Mouse (Mus musculus): ENCODE data around the gene Zmiz1.

The Zmiz1 gene

GRCm38 (mm10) chr14:25561716-25562115 is 102.7 kb downstream of the Zmiz1 start:
- no peak for DNase-seq (ENCODE audit: low spot score)

DNA sequence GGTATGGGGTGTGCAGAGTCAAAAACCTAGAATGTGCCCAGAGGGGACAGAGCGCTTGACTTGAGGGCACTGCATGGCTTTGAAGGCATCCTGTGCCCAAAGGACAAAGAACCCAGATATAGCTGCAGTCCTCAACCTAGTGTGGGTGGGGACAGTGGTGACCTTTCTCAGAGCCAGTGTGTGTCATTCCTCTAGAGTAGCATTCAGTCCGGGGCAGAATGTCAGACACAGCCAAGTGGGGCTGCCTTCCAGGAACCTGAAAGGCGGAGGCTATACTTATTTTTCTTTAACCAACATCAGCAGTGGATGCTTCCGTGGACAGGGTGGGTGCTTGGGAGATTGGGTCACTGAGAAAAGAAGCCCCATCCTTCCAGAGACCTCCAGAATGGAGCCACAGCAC is 103.5 kb downstream of the Zmiz1 start:
- no peak for DNase-seq (ENCODE audit: low spot score)

DNA sequence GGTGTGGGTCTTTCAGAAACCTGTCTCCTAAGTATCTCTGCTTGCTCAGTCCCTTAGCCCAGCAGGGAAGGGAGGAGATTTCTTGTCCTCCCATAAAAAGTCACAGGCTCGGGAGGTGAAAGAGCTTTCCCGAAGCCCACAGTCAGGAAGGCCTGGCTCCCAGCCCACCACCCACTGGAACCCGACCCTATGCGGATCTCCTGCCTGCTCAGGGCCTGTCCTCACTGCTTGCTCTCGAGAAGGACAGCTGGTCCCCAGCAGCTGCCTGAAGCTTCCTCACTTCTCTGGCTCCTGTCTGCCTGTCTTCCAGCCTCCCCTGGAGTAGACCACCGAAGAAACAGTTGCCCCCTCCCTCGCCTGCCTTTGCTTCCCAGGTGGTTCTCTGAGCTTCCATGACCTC is 103.9 kb downstream of the Zmiz1 start:
- no peak for DNase-seq (ENCODE audit: low spot score)

DNA sequence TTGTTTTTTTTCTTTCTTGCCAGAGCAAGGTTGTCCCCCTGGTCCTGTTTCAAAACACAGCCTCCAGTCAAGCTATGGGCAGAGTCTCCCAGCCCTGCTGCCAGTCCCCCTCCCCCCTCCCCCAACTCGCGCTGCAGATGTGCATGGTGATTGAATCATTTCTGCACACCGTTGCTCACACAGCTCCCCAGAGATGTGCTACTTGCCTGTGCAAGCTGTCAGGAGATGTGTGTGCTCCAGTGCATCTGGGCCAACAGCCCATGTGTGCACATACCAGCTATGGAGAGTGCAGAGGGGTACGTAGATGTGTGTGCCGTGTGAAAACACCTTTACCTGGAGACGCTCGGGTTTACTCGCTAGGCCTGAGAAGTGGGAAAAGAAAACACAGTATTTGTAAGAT is 105.6 kb downstream of the Zmiz1 start:
- no peak for DNase-seq (ENCODE audit: low spot score)

GRCm38 (mm10) chr14:25565344-25566088 is 106.5 kb downstream of the Zmiz1 start:
- peak; percentile 65 for DNase-seq (ENCODE audit: low spot score)

GRCm38 (mm10) chr14:25567245-25567644 is 108.3 kb downstream of the Zmiz1 start:
- DNase-seq (ENCODE audit: low spot score): no peak

GRCm38 (mm10) chr14:25567837-25568236 is 108.9 kb downstream of the Zmiz1 start:
- DNase-seq (ENCODE audit: low spot score): no peak

GRCm38 (mm10) chr14:25574047-25574870 is 115.3 kb downstream of the Zmiz1 start:
- no peak for DNase-seq (ENCODE audit: low spot score)

DNA sequence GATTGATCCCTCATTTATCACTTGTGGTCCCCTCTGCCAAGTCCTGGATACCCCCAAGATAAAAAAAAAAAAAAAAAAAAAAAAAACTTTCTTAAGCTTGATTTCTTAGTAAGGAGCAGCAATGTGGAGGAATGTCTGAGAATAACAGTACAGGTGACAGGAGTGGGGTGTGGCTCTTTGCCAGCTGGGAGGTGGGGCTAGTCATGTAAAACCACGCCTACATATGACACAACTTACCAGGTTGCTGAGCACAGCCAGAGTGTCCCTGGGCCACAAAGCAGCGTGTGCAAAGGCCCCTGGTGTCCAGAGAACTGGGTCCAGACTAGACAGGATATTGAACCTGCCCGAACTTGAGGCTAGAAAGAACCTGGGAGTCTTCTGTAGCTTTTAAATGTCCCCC is 117.7 kb downstream of the Zmiz1 start:
- no peak for DNase-seq (ENCODE audit: low spot score)

- DNase-seq (ENCODE audit: low spot score): no peak
Measured at GRCm38 (mm10) chr14:25577431-25577830, 118.4 kb downstream of the Zmiz1 start.

DNA sequence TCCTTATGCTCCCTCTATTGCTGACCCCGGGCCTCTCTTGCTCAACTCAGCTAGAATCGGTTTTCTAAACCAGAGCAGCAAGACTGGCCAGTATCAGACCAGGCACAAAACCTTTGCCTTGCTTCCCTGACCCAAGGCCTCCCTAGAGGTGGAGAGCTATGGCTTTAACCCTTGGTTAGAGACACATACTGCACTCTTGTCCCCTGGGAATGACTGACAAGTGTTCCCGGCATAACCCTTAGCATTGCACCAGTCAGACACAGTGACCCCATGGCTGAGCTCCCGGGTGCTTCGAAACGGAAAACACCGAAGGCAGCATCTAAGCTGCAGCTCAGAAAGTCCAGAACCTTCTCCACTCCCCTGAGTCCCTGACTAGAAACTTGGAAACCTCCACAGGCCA is 120.6 kb downstream of the Zmiz1 start:
- DNase-seq (ENCODE audit: low spot score): no peak

DNA sequence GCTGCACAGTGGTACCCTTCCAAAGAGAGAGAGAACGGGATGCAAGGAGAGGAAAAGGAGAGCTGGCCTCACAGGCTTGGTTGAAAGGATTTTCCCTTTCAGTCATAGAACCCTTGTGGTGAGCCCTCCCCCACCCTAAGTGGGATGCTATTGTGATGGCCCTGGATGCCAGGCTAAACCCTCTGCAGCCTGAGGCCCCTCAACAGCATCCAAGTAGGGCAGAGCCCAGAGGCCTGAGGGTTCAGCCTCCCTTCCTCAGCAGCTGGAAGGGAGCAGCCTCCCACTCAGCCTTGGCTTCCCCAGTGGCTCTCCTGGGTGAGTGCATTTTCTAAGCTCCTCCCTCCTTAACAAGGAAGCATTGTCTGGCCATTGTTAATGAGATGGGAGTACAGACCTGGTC is 121.4 kb downstream of the Zmiz1 start:
- no peak for DNase-seq (ENCODE audit: low spot score)

- DNase-seq (ENCODE audit: low spot score): no peak
Measured at GRCm38 (mm10) chr14:25582603-25583002, 123.6 kb downstream of the Zmiz1 start.

DNA sequence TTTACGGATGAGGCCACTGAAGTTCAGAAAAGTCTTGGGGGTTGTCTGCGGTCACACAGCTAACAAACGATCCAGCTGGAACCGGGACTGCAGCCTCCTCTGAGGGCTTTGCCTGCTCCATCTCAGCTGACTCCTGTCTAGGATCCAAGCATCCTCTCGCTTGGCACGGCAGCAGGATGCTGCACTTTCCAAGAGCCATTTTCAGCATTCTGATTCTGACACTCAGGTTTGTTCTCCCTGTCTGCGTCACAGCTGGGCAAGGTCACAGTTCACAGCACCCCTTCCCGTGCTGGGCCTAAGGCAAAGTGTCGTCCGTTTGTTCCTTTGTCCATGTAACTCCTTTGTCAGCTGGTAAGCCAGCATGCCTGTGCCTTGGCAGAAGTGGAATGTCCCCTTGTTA is 124.9 kb downstream of the Zmiz1 start:
- no peak for DNase-seq (ENCODE audit: low spot score)

DNA sequence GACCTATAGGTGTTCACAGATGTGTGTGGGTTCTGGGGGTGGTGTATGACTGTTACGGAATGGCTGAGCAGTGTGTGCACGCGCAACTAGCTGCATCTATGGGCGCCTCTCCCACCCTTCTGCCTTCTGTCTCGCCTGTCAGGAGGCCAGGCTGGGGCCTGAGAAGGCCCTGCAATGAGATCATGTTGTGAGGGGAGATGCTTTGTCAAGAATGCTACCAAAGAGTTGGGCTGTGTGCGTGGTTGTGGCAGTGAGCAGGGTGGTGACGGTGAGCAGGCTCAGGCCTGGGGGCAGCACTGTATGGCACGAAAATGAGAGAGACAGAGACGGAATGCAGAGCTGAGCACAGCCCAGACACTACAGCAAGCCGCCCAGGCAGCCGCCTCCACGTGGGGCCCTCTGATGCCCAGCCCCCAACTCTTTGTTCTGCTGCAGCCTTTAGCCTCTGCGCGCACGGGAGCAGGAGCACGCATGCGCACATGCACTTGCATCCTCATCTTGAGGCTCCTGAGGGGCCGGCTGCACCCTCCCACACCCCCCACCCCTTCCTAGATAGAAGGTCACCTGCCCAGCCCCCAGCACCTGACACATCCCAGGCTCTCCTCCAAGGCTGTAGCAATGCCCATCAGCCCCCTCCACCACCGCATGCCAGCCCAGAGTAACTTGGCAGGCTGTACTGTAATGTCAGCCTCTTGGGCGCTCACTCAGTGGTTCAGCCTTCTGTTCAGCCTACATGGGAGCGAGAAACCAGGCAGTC is 126.7 kb downstream of the Zmiz1 start:
- no peak for DNase-seq (ENCODE audit: low spot score)

GRCm38 (mm10) chr14:25586846-25587486 is 128.0 kb downstream of the Zmiz1 start:
- DNase-seq (ENCODE audit: low spot score): no peak

GRCm38 (mm10) chr14:25587487-25588001 is 128.6 kb downstream of the Zmiz1 start:
- DNase-seq (ENCODE audit: low spot score): no peak

- no peak for DNase-seq (ENCODE audit: low spot score)
Measured at GRCm38 (mm10) chr14:25588156-25588555, 129.2 kb downstream of the Zmiz1 start.

GRCm38 (mm10) chr14:25588946-25589937 is 130.3 kb downstream of the Zmiz1 start:
- no peak for DNase-seq (ENCODE audit: low spot score)

GRCm38 (mm10) chr14:25591000-25591399 is 132.0 kb downstream of the Zmiz1 start:
- no peak for DNase-seq (ENCODE audit: low spot score)

- DNase-seq (ENCODE audit: low spot score): no peak
Measured at GRCm38 (mm10) chr14:25591426-25591825, 132.4 kb downstream of the Zmiz1 start.

Measured in ovary, postnatal 10 days (tissue).